Mouse (Mus musculus) left cerebral cortex, adult 11 months (tissue): Measurements from ENCODE around the gene Nploc4.

ENCODE experiments used
- DNase-seq: peaks from one replicate; pipeline ENCODE4 v3.0.0; 2022; ENCODE audit warnings: low spot score

The Nploc4 gene

GRCm38 (mm10) chr11:120437152-120437856 is at the start of gene Nploc4:
Nploc4 (minus strand) TSS chr11:120437708.
- DNase-seq: peak; percentile 62

GRCm38 (mm10) chr11:120485251-120485650 is 47.7 kb upstream of the Nploc4 start:
- DNase-seq: no peak

- DNase-seq: peak; percentile 73
These were observed 46.9 kb upstream of the Nploc4 start, which contains the start of gene Mrpl12 for GRCm38 (mm10) chr11:120484265-120484981. Mrpl12 (plus strand) TSS chr11:120484613.

GRCm38 (mm10) chr11:120483448-120483934 is 46.0 kb upstream of the Nploc4 start:
- DNase-seq: no peak

GRCm38 (mm10) chr11:120472052-120472451 is 34.5 kb upstream of the Nploc4 start:
- DNase-seq: no peak

GRCm38 (mm10) chr11:120467736-120468092 is 30.2 kb upstream of the Nploc4 start:
- no peak for DNase-seq

- DNase-seq: peak; percentile 92
These were observed 29.7 kb upstream of the Nploc4 start, which contains the start of gene Arl16 for GRCm38 (mm10) chr11:120467051-120467735. Arl16 (minus strand) TSS chr11:120467607.

GRCm38 (mm10) chr11:120465521-120465920 is 28.0 kb upstream of the Nploc4 start:
- no peak for DNase-seq

GRCm38 (mm10) chr11:120464365-120464764 is 26.9 kb upstream of the Nploc4 start:
- DNase-seq: no peak

GRCm38 (mm10) chr11:120463536-120463935 is 26.0 kb upstream of the Nploc4 start:
- DNase-seq: no peak

GRCm38 (mm10) chr11:120458847-120459597 is 21.5 kb upstream of the Nploc4 start:
- DNase-seq: no peak

GRCm38 (mm10) chr11:120457772-120458751 is 20.6 kb upstream of the Nploc4 start, which contains the start of the genes Oxld1 and Ccdc137:
Oxld1 (minus strand) TSS chr11:120458068.
Ccdc137 (plus strand) TSS chr11:120458115.
- DNase-seq: peak; percentile 56

GRCm38 (mm10) chr11:120457370-120457769 is 19.9 kb upstream of the Nploc4 start:
- no peak for DNase-seq

- DNase-seq: no peak
These were observed 17.9 kb upstream of the Nploc4 start for GRCm38 (mm10) chr11:120455413-120455812.

- no peak for DNase-seq
These were observed 17.5 kb upstream of the Nploc4 start for GRCm38 (mm10) chr11:120454965-120455364.

GRCm38 (mm10) chr11:120453306-120453705 is 15.8 kb upstream of the Nploc4 start, which contains the start of gene Pde6g:
Pde6g (minus strand) TSS chr11:120453500.
- DNase-seq: no peak

- no peak for DNase-seq
These were observed 14.7 kb upstream of the Nploc4 start for GRCm38 (mm10) chr11:120452246-120452645.

- no peak for DNase-seq
These were observed 9.7 kb upstream of the Nploc4 start for GRCm38 (mm10) chr11:120447179-120447578.

- DNase-seq: no peak
These were observed 8.0 kb upstream of the Nploc4 start for GRCm38 (mm10) chr11:120445475-120445874.

GRCm38 (mm10) chr11:120444106-120444505 is 6.6 kb upstream of the Nploc4 start:
- no peak for DNase-seq
